Mouse (Mus musculus) forebrain, postnatal 0 days (tissue): Measurements from ENCODE around the gene Hira. TPM values are rescaled to one million over a fixed set of nuclear protein-coding genes. Genes with fewer than 3 reads are reported as not detected.

Experiments used
- ATAC-seq: fragments of 200-750 bp; cut with Nextera tagmentation; 2 replicates; pipeline ENCODE4 v1.8.0; 2017; ENCODE audit warnings: mild to moderate bottlenecking, moderate library complexity
- DNase-seq: peaks from one replicate; pipeline ENCODE4 v3.0.0-alpha.2; 2015
- H3K27ac ChIP-seq: fragments of 300-500 bp; sonication (generic); 2 replicates; pipeline ENCODE4 v1.5.1; 2014; ENCODE audit warnings: low read depth, mild to moderate bottlenecking, antibody characterized with exemption, low read length, moderate library complexity, mixed read lengths
- H3K27me3 ChIP-seq: fragments of 300-500 bp; sonication (generic); 2 replicates; pipeline ENCODE4 v1.6.1; 2014; ENCODE audit warnings: mild to moderate bottlenecking, low read length, mixed read lengths; ENCODE audit not compliant: insufficient read depth
- H3K36me3 ChIP-seq: fragments of 300-500 bp; sonication (generic); 2 replicates; pipeline ENCODE4 v1.6.1; 2014; ENCODE audit warnings: mild to moderate bottlenecking, moderate library complexity; ENCODE audit not compliant: insufficient read depth
- H3K4me1 ChIP-seq: fragments of 300-500 bp; sonication (generic); 2 replicates; pipeline ENCODE4 v1.6.1; 2014; ENCODE audit warnings: antibody characterized with exemption; ENCODE audit not compliant: insufficient read depth
- H3K4me2 ChIP-seq: fragments of 300-500 bp; sonication (generic); 2 replicates; pipeline ENCODE4 v1.6.1; 2014; ENCODE audit warnings: low read depth, mild to moderate bottlenecking, moderate library complexity
- H3K4me3 ChIP-seq: fragments of 300-500 bp; sonication (generic); 2 replicates; pipeline ENCODE4 v1.5.1; 2014; ENCODE audit warnings: low read depth, low read length, mixed read lengths
- H3K9ac ChIP-seq: fragments of 300-500 bp; sonication (generic); 2 replicates; pipeline ENCODE4 v1.6.1; 2014; ENCODE audit warnings: mild to moderate bottlenecking
- H3K9me3 ChIP-seq: fragments of 300-500 bp; sonication (generic); 2 replicates; pipeline ENCODE4 v1.6.1; 2016; ENCODE audit warnings: low read length
- CTCF ChIP-seq: sonication (generic); IDR thresholded peaks from 2 replicates; pipeline ENCODE4 v1.5.1; 2016; ENCODE audit warnings: antibody characterized with exemption, control low read depth, low read depth
- WGBS: fragments of 180-500 bp; shearing (Covaris S2); extraction: QIAGEN DNeasy Blood & Tissue Kit; methylation state at CpG from one replicate; pipeline ENCODE4 v1.1.7; 2014; 5-methylcytosine and 5-hydroxymethylcytosine counted together
- polyA plus RNA-seq: library from polyadenylated mRNA; unstranded; fragments of >200 nt; fragmentation: Nextera tagmentation; extraction: Ambion mirVana; gene quantifications from 2 replicates; pipeline ENCODE4 v1.2.1, GENCODE M21; 2015
- total RNA-seq: library from RNA; depleted of rRNA; stranded (reverse); fragments of >200 nt; gene quantifications from 2 replicates; pipeline ENCODE4 v1.2.3, GENCODE M21; 2014

The Hira gene
- total and polyA plus RNA-seq, 2 experiments from 2014 or later, result 24.0 to 64.1 TPM

DNA sequence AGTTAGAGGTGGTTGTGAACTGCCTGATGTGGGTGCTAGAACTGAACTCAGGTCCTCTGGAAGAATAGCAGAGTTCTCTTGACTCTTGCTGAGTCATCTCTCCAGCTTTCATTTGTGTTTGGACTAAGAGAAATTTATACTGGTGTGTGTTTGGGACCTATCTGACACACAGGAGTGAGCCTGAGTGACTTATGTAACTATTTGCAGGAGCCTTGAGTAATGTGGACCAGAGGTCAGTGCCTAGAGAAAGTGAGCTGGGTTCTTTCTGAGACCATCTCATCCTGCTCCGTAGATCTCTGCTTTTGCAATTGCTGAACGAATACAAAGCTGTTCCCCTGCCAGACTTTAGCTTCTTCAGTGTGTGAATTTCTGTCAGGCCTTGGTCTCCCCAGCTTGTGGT, 44.9 kb downstream of the Hira start:
- Histone ChIP-seq H3K4me3 (no peak overlapping the region), H3K9me3 (no peaks in the 10 kb centered on the region), H3K4me1 (no peaks in the 10 kb centered on the region), H3K36me3 (peaks cover 92% of the 10 kb centered on the region), H3K4me2 (no peak overlapping the region), H3K27ac (no peak overlapping the region), H3K27me3 (no peaks in the 10 kb centered on the region), H3K9ac (no peak overlapping the region)
- no peak for TF ChIP-seq CTCF
- DNase-seq (no peak), ATAC-seq (no peak)
- WGBS, result 93% methylated on average over 2 of the region's 2 CpGs

GRCm38 (mm10) chr16:18927963-18928362, 51.1 kb downstream of the Hira start:
- no peak overlapping the region for H3K9ac ChIP-seq
- TF ChIP-seq CTCF, result no peak
- no peak overlapping the region for H3K27ac ChIP-seq
- no peaks in the 10 kb centered on the region for H3K27me3 ChIP-seq
- DNase-seq (no peak), ATAC-seq (no peak)
- H3K4me2 ChIP-seq, result no peak overlapping the region
- 98% methylated on average over 1 of the region's 1 CpGs for WGBS
- H3K9me3 ChIP-seq, result no peaks in the 10 kb centered on the region
- peaks cover 66% of the 10 kb centered on the region for H3K36me3 ChIP-seq
- H3K4me1 ChIP-seq, result no peaks in the 10 kb centered on the region
- H3K4me3 ChIP-seq, result no peak overlapping the region

DNA sequence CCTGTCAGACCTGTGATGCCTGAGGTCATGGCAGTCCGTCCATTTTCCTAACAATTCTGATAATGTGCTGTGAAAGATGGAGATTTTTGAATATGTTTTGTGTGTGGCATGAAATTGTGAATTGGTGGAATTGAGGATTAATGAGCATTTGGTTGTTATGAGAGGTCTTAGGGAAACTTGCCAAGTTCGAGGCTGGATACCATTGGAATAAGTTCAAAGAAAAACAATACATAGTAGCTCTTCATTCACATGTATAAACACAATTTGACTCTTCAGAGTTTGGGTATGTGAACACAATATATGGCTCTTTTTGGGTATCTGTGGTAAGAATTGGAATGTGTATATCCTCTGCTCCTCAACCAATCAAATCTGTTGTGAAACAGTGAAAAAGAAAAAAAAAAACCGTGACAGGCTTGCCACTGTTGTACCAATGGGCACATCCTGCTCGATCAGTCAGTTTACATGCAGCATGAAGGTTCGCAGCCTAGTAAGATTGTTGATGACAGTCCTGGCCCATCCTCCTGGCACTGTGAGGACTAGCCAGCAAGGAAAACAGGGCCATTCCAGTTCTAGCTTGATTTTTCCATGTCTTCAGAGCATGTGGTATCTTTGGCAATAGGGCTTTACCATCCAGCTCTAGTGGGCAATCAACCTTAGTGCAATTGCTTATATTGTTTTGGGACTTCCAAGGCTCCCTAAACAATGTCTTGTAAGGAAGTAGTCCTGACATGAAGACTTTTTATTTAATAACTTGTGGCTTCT, 61.7 kb downstream of the Hira start:
- no peaks in the 10 kb centered on the region for H3K9me3 ChIP-seq
- H3K9ac ChIP-seq, result no peak overlapping the region
- no peak overlapping the region for H3K27ac ChIP-seq
- DNase-seq (no peak), ATAC-seq (no peak)
- H3K27me3 ChIP-seq, result no peaks in the 10 kb centered on the region
- no peak overlapping the region for H3K4me3 ChIP-seq
- no peaks in the 10 kb centered on the region for H3K4me1 ChIP-seq
- 79% methylated on average over 5 of the region's 5 CpGs for WGBS
- no peak overlapping the region for H3K4me2 ChIP-seq
- TF ChIP-seq CTCF, result no peak
- H3K36me3 ChIP-seq, result peaks cover 49% of the 10 kb centered on the region

DNA sequence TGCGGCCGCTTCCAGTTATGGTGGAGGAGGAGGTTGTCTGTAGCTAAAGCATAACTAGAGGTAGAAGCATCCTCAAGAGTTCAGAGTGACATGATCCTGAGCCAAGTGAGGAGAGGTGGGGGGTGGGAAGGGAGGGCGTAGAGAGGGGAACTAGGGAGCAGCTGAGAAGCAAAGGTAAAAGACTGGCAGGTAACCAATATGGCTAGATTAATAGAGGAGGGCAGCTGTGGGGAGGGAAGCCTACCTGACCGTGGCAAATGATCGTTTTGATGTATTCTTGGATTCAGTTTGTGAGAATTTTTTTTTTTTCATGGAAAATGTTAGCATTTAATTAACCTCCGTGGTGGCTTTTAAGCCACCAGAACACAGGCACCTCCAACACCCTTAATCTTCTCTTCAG, 67.1 kb downstream of the Hira start:
- 92% methylated on average over 6 of the region's 6 CpGs for WGBS
- H3K27me3 ChIP-seq, result no peaks in the 10 kb centered on the region

GRCm38 (mm10) chr16:18948941-18949340, 72.1 kb downstream of the Hira start:
- WGBS, result 97% methylated on average over 9 of the region's 9 CpGs
- no peak for TF ChIP-seq CTCF
- DNase-seq, result no peak
- peaks cover 74% of the 10 kb centered on the region for H3K36me3 ChIP-seq
- no peaks in the 10 kb centered on the region for H3K9me3 ChIP-seq
- no peak overlapping the region for H3K4me3 ChIP-seq
- no peak overlapping the region for H3K4me2 ChIP-seq
- H3K9ac ChIP-seq, result no peak overlapping the region
- ATAC-seq, result no peak
- H3K4me1 ChIP-seq, result no peaks in the 10 kb centered on the region
- no peaks in the 10 kb centered on the region for H3K27me3 ChIP-seq
- no peak overlapping the region for H3K27ac ChIP-seq

More for the DNA sequence above, 67.1 kb downstream of the Hira start:
- H3K9ac ChIP-seq, result no peak overlapping the region
- ATAC-seq (no peak), DNase-seq (no peak)
- H3K27ac ChIP-seq, result no peak overlapping the region
- H3K4me2 ChIP-seq, result no peak overlapping the region
- peaks cover 46% of the 10 kb centered on the region for H3K36me3 ChIP-seq
- H3K4me1 ChIP-seq, result no peaks in the 10 kb centered on the region
- H3K4me3 ChIP-seq, result no peak overlapping the region
- no peak for TF ChIP-seq CTCF
- H3K9me3 ChIP-seq, result no peaks in the 10 kb centered on the region

DNA sequence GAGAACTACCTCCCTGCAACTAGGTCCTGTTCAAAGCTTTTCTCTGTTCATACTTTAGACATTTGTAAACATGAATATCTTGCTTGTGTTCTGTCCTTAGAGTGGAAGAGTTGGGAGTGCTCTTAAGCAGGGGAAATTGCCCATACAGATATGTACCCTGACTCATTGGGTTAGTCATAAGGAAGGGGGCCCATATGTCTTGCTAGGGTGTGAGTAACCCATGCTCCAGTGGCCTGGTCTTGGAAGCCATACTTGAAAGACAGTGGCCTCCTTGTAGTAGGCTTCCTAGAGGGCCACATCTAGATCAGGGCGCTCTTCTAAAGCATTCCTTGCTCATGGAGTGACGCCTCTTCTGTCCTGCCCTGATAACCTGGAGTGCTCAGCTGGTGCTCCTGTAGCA, 73.5 kb downstream of the Hira start:
- H3K9ac ChIP-seq, result no peak overlapping the region
- H3K4me3 ChIP-seq, result no peak overlapping the region
- 94% methylated on average over 2 of the region's 2 CpGs for WGBS
- H3K27ac ChIP-seq, result no peak overlapping the region
- TF ChIP-seq CTCF, result no peak
- H3K27me3 ChIP-seq, result no peaks in the 10 kb centered on the region
- DNase-seq (no peak), ATAC-seq (no peak)
- no peaks in the 10 kb centered on the region for H3K4me1 ChIP-seq
- H3K9me3 ChIP-seq, result no peaks in the 10 kb centered on the region
- peaks cover 83% of the 10 kb centered on the region for H3K36me3 ChIP-seq
- no peak overlapping the region for H3K4me2 ChIP-seq

DNA sequence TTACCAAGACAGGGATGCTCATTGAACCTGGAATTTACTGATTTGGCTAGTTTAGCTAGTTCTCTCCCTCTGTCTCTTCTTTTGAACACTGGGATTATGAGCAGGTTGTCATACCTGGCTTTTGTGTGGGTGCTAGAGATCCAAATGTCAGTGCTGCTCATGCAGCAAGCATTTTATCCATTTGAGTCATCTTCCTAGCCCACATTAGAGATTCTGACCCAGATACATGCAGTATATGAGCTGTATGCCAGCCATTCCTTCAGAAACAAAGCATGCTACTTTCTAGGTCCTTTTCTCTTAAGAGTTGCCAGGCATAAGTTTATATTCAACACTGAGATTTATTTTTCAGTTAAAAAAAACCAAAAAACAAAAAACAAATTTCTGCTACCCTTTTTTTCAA, 76.0 kb downstream of the Hira start:
- Histone ChIP-seq H3K27me3 (no peaks in the 10 kb centered on the region), H3K36me3 (peaks cover 90% of the 10 kb centered on the region), H3K4me2 (no peak overlapping the region), H3K9ac (no peak overlapping the region), H3K27ac (no peak overlapping the region), H3K4me3 (no peak overlapping the region), H3K4me1 (no peaks in the 10 kb centered on the region), H3K9me3 (no peaks in the 10 kb centered on the region)
- no peak for ATAC-seq
- DNase-seq, result no peak
- no peak for TF ChIP-seq CTCF

DNA sequence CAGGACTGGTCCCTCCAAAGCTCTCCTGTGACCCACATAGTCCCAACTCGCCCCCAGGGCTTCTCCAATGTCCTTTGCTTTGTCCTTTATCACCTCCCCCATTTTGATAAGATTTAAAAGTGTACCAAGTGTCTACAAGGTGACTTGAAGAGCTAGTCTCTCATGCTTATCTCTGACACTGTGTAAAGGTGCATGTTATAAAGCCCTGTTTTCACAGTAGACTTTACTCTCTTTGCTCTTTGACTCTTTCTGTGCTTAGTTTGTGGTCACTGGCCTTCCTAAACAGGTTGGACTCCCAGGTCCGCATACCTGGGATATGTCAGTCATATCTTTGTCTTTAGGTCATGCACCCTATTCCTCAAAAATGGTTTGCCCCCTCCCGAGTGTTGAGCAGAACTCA, 78.2 kb downstream of the Hira start:
- no peak overlapping the region for H3K27ac ChIP-seq
- H3K4me2 ChIP-seq, result no peak overlapping the region
- ATAC-seq (no peak), DNase-seq (no peak)
- H3K27me3 ChIP-seq, result no peaks in the 10 kb centered on the region
- no peak overlapping the region for H3K4me3 ChIP-seq
- no peak overlapping the region for H3K9ac ChIP-seq
- H3K4me1 ChIP-seq, result no peaks in the 10 kb centered on the region
- no peak for TF ChIP-seq CTCF
- WGBS, result 93% methylated on average over 3 of the region's 3 CpGs
- H3K9me3 ChIP-seq, result no peaks in the 10 kb centered on the region
- peaks cover 73% of the 10 kb centered on the region for H3K36me3 ChIP-seq
